Mouse (Mus musculus) layer of hippocampus, adult 8-10 months (tissue): ENCODE measurements around the gene 2310011J03Rik. TPM values are rescaled to one million over a fixed set of nuclear protein-coding genes. Genes with fewer than 3 reads are reported as not detected.

Experiments
- DNase-seq, 2 experiments: peaks; one replicate each; pipeline ENCODE4 v3.0.0; 2022; ENCODE audit warnings: low spot score in 2 of 2
- total RNA-seq, 4 experiments: library from RNA; stranded (reverse); gene quantifications; 2 replicates each; pipeline ENCODE4 v1.2.4; 2022

2310011J03Rik gene
- total RNA-seq, 4 experiments from 2014 or later = 20.4 to 27.1 (median 23.3) TPM

- no peak for DNase-seq
These were observed 25.5 kb downstream of the 2310011J03Rik start for GRCm38 (mm10) chr10:80294788-80295303.

- DNase-seq = no peak
These were observed 26.0 kb downstream of the 2310011J03Rik start for GRCm38 (mm10) chr10:80294311-80294710.

GRCm38 (mm10) chr10:80293325-80293724 lies 27.0 kb downstream of the 2310011J03Rik start:
- DNase-seq = no peak

GRCm38 (mm10) chr10:80292251-80293146 lies 27.8 kb downstream of the 2310011J03Rik start, which contains the start of gene Rps15:
Gene Rps15 (plus strand): TSS chr10:80292453.
- peak; percentile 88 to 91 for DNase-seq

GRCm38 (mm10) chr10:80288657-80289056 lies 31.7 kb downstream of the 2310011J03Rik start:
- DNase-seq = no peak

GRCm38 (mm10) chr10:80288097-80288496 lies 32.2 kb downstream of the 2310011J03Rik start:
- no peak for DNase-seq

GRCm38 (mm10) chr10:80285222-80286070 lies 34.9 kb downstream of the 2310011J03Rik start:
- no peak for DNase-seq

GRCm38 (mm10) chr10:80282481-80283441 lies 37.6 kb downstream of the 2310011J03Rik start:
- no peak for DNase-seq

- DNase-seq = no peak
These were observed 38.4 kb downstream of the 2310011J03Rik start for GRCm38 (mm10) chr10:80281921-80282371.

GRCm38 (mm10) chr10:80281304-80281703 lies 39.0 kb downstream of the 2310011J03Rik start:
- DNase-seq = no peak

GRCm38 (mm10) chr10:80279273-80279672 lies 41.1 kb downstream of the 2310011J03Rik start:
- DNase-seq = no peak

- no peak for DNase-seq
These were observed 41.9 kb downstream of the 2310011J03Rik start for GRCm38 (mm10) chr10:80278390-80278789.

- no peak for DNase-seq
These were observed 44.1 kb downstream of the 2310011J03Rik start for GRCm38 (mm10) chr10:80276238-80276637.

GRCm38 (mm10) chr10:80273847-80274246 lies 46.5 kb downstream of the 2310011J03Rik start:
- DNase-seq = no peak

GRCm38 (mm10) chr10:80271870-80272585 lies 48.3 kb downstream of the 2310011J03Rik start:
- no peak for DNase-seq

- no peak for DNase-seq
These were observed 49.0 kb downstream of the 2310011J03Rik start for GRCm38 (mm10) chr10:80271186-80271843.

GRCm38 (mm10) chr10:80270734-80271181 lies 49.6 kb downstream of the 2310011J03Rik start:
- DNase-seq = no peak

- DNase-seq = no peak
These were observed 50.2 kb downstream of the 2310011J03Rik start for GRCm38 (mm10) chr10:80270099-80270498.
